Mouse (Mus musculus) lung, adult 2 months (tissue): Measurements from ENCODE around the gene Olfr1251.

Experiments
- CTCF ChIP-seq: fragments of 200-500 bp; IDR thresholded peaks from 2 replicates; pipeline ENCODE4 v1.5.1; 2011; ENCODE audit warnings: mild to moderate bottlenecking, low read length, control low read depth; ENCODE audit not compliant: insufficient read depth
- POLR2A ChIP-seq: fragments of 200-500 bp; IDR thresholded peaks from 2 replicates; pipeline ENCODE4 v1.6.1; 2011; ENCODE audit warnings: low read depth, mild to moderate bottlenecking, control low read depth, low read length, borderline replicate concordance; ENCODE audit errors: extremely low read depth

DNA sequence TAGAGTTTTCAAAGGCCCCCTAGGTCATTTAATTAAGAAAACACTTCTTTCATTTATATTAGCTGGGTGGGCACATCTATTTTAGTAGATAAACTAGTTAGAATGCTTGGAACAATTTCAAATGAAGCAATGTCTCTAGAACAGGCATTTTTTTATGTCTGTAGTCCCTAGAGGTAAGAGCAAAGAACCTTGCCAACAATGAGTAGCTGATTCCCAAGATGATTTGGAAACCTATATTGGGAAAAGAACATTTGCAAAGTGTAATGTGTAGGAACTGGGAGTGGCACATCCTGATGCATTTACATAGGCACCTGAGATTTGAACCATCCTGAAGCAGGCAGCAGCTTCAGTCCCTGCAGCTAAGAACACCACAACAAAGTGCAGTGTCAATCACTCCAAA, 10.4 kb downstream of the Olfr1251 start, which contains the start of gene Olfr1250:
- TF ChIP-seq POLR2A (no peak), CTCF (no peak)
